Mouse (Mus musculus) olfactory bulb, adult 2 months (tissue): ENCODE measurements around the gene Zfp473. TPM values are rescaled to one million over a fixed set of nuclear protein-coding genes. Genes with fewer than 3 reads are reported as not detected.

Source experiments
- H3K27ac ChIP-seq: fragments of 200-500 bp; 2 replicates; pipeline ENCODE4 v1.5.1; 2012; ENCODE audit warnings: low read depth, low read length; ENCODE audit not compliant: insufficient read depth
- H3K4me1 ChIP-seq: fragments of 200-500 bp; 2 replicates; pipeline ENCODE4 v1.6.1; 2012; ENCODE audit warnings: low read length; ENCODE audit not compliant: control insufficient read depth, insufficient read depth
- H3K4me3 ChIP-seq: fragments of 200-500 bp; 2 replicates; pipeline ENCODE4 v1.5.1; 2012; ENCODE audit warnings: mild to moderate bottlenecking, low read depth, low read length, moderate library complexity; ENCODE audit not compliant: insufficient read depth
- CTCF ChIP-seq: fragments of 200-500 bp; IDR thresholded peaks from 2 replicates; pipeline ENCODE4 v1.5.1; 2012; ENCODE audit warnings: low read depth, mild to moderate bottlenecking, low read length, moderate library complexity; ENCODE audit not compliant: insufficient read depth
- POLR2A ChIP-seq: fragments of 200-500 bp; IDR thresholded peaks from 2 replicates; pipeline ENCODE4 v1.6.1; 2012; ENCODE audit warnings: mild to moderate bottlenecking, low read depth, low read length, moderate library complexity; ENCODE audit not compliant: insufficient read depth
- WGBS: fragments of 180-500 bp; shearing (Covaris S2); methylation state at CpG from one replicate; pipeline ENCODE4 v1.1.7; 2018; 5-methylcytosine and 5-hydroxymethylcytosine counted together
- polyA plus RNA-seq: library from polyadenylated mRNA; stranded (reverse); fragments of >200 nt; gene quantifications from 2 replicates; pipeline ENCODE4 v1.2.4, GENCODE M21; 2012; ENCODE audit warnings: low replicate concordance; ENCODE audit not compliant: missing spikeins, insufficient read depth, insufficient read length

Zfp473 gene
- polyA plus RNA-seq, 1 experiment, result not detected

GRCm38 (mm10) chr7:44704363-44704762 lies 46.5 kb downstream of the Zfp473 start:
- TF ChIP-seq POLR2A (no peak), CTCF (no peak)
- Histone ChIP-seq H3K4me1 (no peaks in the 10 kb centered on the region), H3K4me3 (no peak overlapping the region), H3K27ac (no peak overlapping the region)
- WGBS, result 56% methylated on average over 3 of the region's 3 CpGs

- TF ChIP-seq POLR2A (no peak), CTCF (no peak)
- no peak overlapping the region for H3K4me3 ChIP-seq
- no peak overlapping the region for H3K27ac ChIP-seq
- WGBS, result 86% methylated on average over 8 of the region's 8 CpGs
- H3K4me1 ChIP-seq, result peaks cover 2% of the 10 kb centered on the region; the same call in 1 of the 2 replicates
Measured at GRCm38 (mm10) chr7:44702985-44703384, 47.9 kb downstream of the Zfp473 start.

GRCm38 (mm10) chr7:44701921-44702320 lies 48.9 kb downstream of the Zfp473 start:
- no peak overlapping the region for H3K4me3 ChIP-seq
- no peak overlapping the region for H3K27ac ChIP-seq
- 23% methylated on average over 6 of the region's 6 CpGs for WGBS
- H3K4me1 ChIP-seq, result peaks cover 10% of the 10 kb centered on the region
- TF ChIP-seq CTCF, result no peak
- TF ChIP-seq POLR2A, result no peak

GRCm38 (mm10) chr7:44697980-44698379 lies 52.9 kb downstream of the Zfp473 start:
- WGBS, result 63% methylated on average over 7 of the region's 7 CpGs
- H3K27ac ChIP-seq, result no peak overlapping the region
- TF ChIP-seq POLR2A, result no peak
- TF ChIP-seq CTCF, result no peak

GRCm38 (mm10) chr7:44697191-44697710 lies 53.6 kb downstream of the Zfp473 start:
- H3K27ac ChIP-seq, result no peak overlapping the region
- no peak overlapping the region for H3K4me3 ChIP-seq
- TF ChIP-seq CTCF, result no peak
- TF ChIP-seq POLR2A, result no peak
- peaks cover 12% of the 10 kb centered on the region for H3K4me1 ChIP-seq
- WGBS, result 32% methylated on average over 20 of the region's 20 CpGs

More at GRCm38 (mm10) chr7:44697980-44698379, 52.9 kb downstream of the Zfp473 start:
- Histone ChIP-seq H3K4me3 (no peak overlapping the region), H3K4me1 (peaks cover 12% of the 10 kb centered on the region)

- H3K27ac ChIP-seq, result no peak overlapping the region
- WGBS, result 96% methylated on average over 4 of the region's 4 CpGs
- H3K4me1 ChIP-seq, result peaks cover 12% of the 10 kb centered on the region
- no peak for TF ChIP-seq CTCF
- TF ChIP-seq POLR2A, result no peak
- H3K4me3 ChIP-seq, result no peak overlapping the region
Measured at GRCm38 (mm10) chr7:44695223-44695622, 55.6 kb downstream of the Zfp473 start.

GRCm38 (mm10) chr7:44693427-44694175 lies 57.2 kb downstream of the Zfp473 start:
- Histone ChIP-seq H3K4me1 (peaks cover 12% of the 10 kb centered on the region), H3K27ac (no peak overlapping the region), H3K4me3 (no peak overlapping the region)
- WGBS, result 79% methylated on average over 10 of the region's 10 CpGs
- TF ChIP-seq CTCF (no peak), POLR2A (no peak)

GRCm38 (mm10) chr7:44689331-44689730 lies 61.5 kb downstream of the Zfp473 start:
- Histone ChIP-seq H3K4me3 (no peak overlapping the region), H3K4me1 (no peaks in the 10 kb centered on the region), H3K27ac (no peak overlapping the region)
- 89% methylated on average over 7 of the region's 7 CpGs for WGBS
- TF ChIP-seq CTCF, result no peak
- no peak for TF ChIP-seq POLR2A

GRCm38 (mm10) chr7:44688890-44689289 lies 62.0 kb downstream of the Zfp473 start:
- Histone ChIP-seq H3K4me3 (no peak overlapping the region), H3K4me1 (no peaks in the 10 kb centered on the region), H3K27ac (no peak overlapping the region)
- WGBS, result 73% methylated on average over 3 of the region's 3 CpGs
- TF ChIP-seq POLR2A (no peak), CTCF (no peak)
